In the genomic region with DNA sequence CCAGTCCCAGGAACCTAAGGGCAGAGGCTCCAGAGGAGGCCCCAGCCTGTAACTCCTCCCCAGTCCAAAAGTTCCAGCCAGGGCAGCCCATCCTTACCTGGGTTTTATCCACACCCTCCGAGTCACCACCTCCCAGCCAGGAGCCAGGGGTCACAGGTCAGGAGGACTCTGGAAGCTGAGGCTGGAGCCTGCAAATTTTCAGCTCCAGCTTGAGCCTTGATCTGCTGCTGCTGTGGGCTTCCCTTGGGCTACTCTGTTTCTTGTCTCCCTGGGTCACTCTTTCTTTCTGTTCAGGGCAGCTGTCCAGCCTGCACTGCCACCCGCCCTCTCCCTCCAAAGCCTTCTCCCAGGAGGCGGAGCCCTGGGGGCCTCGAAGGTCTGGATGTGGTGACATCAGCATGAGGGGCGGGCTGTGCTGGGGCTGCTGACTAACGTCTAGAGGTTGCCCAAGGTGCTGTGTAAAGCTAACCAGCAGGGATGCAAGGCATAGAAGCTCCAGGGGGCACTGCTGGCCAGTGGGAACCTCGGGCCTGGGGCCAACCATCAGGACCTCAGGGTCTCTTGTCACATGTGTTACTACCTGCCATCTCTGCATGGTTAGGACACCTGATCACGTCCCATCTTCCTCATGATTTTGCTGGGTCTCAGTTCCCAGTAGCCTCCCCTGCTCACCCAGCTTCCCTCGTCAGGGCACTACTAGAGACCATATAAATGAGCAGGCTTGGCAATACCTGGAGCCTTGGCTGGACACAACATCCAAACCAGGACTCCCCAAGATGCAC, we compare ENCODE assay signal across 8 mouse cellular contexts. TPM values are rescaled to one million over a fixed set of nuclear protein-coding genes. Genes with fewer than 3 reads are reported as not detected.
DNase-seq lines count a peak whose midpoint lies in the region; ATAC-seq and TF ChIP-seq lines count a peak whose summit lies in the region.

A gene (minus strand): TSS at position 346 of the 782 bp plus-strand sequence.

- no peaks in the 10 kb centered on the region for H3K27me3 ChIP-seq in thymus, adult 2 months (ENCODE audit: control insufficient read depth, insufficient read depth, low read length)
- peaks cover 10% of the 10 kb centered on the region; the same call in 1 of the 2 replicates for H3K27me3 ChIP-seq in hindbrain, embryonic 10.5 days (ENCODE audit: insufficient read depth, poor library complexity, severe bottlenecking)

- 70% methylated on average over 9 of the region's 9 CpGs for WGBS in thymus, adult 2 months
- 31% methylated on average over 9 of the region's 9 CpGs for WGBS in hindbrain, embryonic 10.5 days

- H3K27ac ChIP-seq in thymus, adult 2 months (ENCODE audit: control insufficient read depth, insufficient read depth, low read length), result no peak within 1 kb of the TSS
- H3K27ac ChIP-seq in hindbrain, embryonic 10.5 days, result peak within 1 kb of the TSS; percentile 66

- ATAC-seq in monocyte, adult 5-6 weeks (replicated peaks; ENCODE audit: insufficient number of reproducible peaks, low FRiP score, low TSS enrichment, poor library complexity, severe bottlenecking), result no peak

- intact Hi-C loops in left cerebral cortex, postnatal 4 days (cut with DNase I), result no loop called here

- no peak for TF ChIP-seq CTCF in thymus, adult 2 months (IDR thresholded peaks at IDR 0.05; ENCODE audit: borderline replicate concordance, control insufficient read depth, extremely low read depth, insufficient read depth, low read length, poor library complexity)

- H3K4me3 ChIP-seq in thymus, adult 2 months (ENCODE audit: control insufficient read depth, insufficient read depth, low read length), result peak within 1 kb of the TSS; percentile 51
- peak within 1 kb of the TSS; percentile 38 for H3K4me3 ChIP-seq in hindbrain, embryonic 10.5 days

- H3K9me3 ChIP-seq in hindbrain, embryonic 10.5 days, result no peaks in the 10 kb centered on the region

- no peak for TF ChIP-seq POLR2A in thymus, adult 2 months (IDR thresholded peaks at IDR 0.05; ENCODE audit: control insufficient read depth, extremely low read depth, insufficient read depth, low read length, poor library complexity)

- H3K4me1 ChIP-seq in thymus, adult 2 months (replicated peaks; ENCODE audit: control insufficient read depth, insufficient read depth, low read length), result peaks cover 10% of the 10 kb centered on the region
- peaks cover 50% of the 10 kb centered on the region for H3K4me1 ChIP-seq in hindbrain, embryonic 10.5 days (replicated peaks)

- no peaks in the 10 kb centered on the region for H3K36me3 ChIP-seq in thymus, adult 2 months (ENCODE audit: control insufficient read depth, insufficient read depth, low read length)
- H3K36me3 ChIP-seq in hindbrain, embryonic 10.5 days, result no peaks in the 10 kb centered on the region

- no peak for DNase-seq in thymus, adult 2 months
- DNase-seq in thymus, postnatal 10 days (ENCODE audit: low spot score in 2 of 2), result no peak
- DNase-seq in embryo, embryonic 9.5 days (ENCODE audit: extremely low spot score), result peak; percentile 62
- peak; percentile 50 for DNase-seq in hindbrain, embryonic 10.5 days (ENCODE audit: low spot score)
- no peak for DNase-seq in left cerebral cortex, postnatal 4 days
- no peak for DNase-seq in cerebellum, postnatal 25 days
- no peak for DNase-seq in gastrocnemius, postnatal 4 days (ENCODE audit: low spot score in 2 of 2)

RNA-seq across cellular contexts. Expression of the gene that starts here (rescaled TPM):
- 8.0 and 10.1 TPM in 2 replicates for polyA plus RNA-seq in thymus, adult 2 months (2012; rRNA removed)
- polyA plus RNA-seq in hindbrain, embryonic 10.5 days (2016; fragmentation: Nextera tagmentation; extraction: Ambion mirVana), result 17.3 and 21.2 TPM in 2 replicates
- total RNA-seq in left cerebral cortex, postnatal 4 days (2021), result 10 to 100 TPM; 17.8 to 18.7 TPM
- 11.8 to 14.7 TPM (median 13.1 TPM) in 3 replicates for total RNA-seq in monocyte, adult 5-6 weeks (2017)
- total RNA-seq in gastrocnemius, postnatal 4 days (2021), result 1 to 10 TPM; 7.0 to 7.1 TPM

Comparison
In these comparisons a context has a peak if more than half of its experiments do, and no peak if none do; other contexts are left out.
1. DNase-seq: peak in embryo, embryonic 9.5 days (single experiment) and hindbrain, embryonic 10.5 days (single experiment); none in thymus, adult 2 months (single experiment), thymus, postnatal 10 days (0 of 2), left cerebral cortex, postnatal 4 days (single experiment), cerebellum, postnatal 25 days (0 of 2) and gastrocnemius, postnatal 4 days (0 of 2).